Mouse (Mus musculus) C2C12 (cell line): ENCODE results near the gene Usp49.

Experiments used
- CTCF ChIP-seq: IDR thresholded peaks from one replicate; pipeline ENCODE4 v1.5.1; 2011; ENCODE audit not compliant: control insufficient read depth, insufficient read depth, insufficient read length
- FOSL1 ChIP-seq: IDR thresholded peaks from one replicate; pipeline ENCODE4 v1.8.0; 2011; ENCODE audit warnings: mild to moderate bottlenecking, low read length; ENCODE audit not compliant: poor library complexity, insufficient read depth, severe bottlenecking
- MAX ChIP-seq: IDR thresholded peaks from one replicate; pipeline ENCODE4 v1.6.1; 2011; ENCODE audit warnings: mild to moderate bottlenecking, control low read depth
- MYOD1 ChIP-seq: IDR thresholded peaks from one replicate; pipeline ENCODE4 v1.6.1; 2011; ENCODE audit warnings: low read depth; ENCODE audit not compliant: control insufficient read depth, insufficient read length
- MYOG ChIP-seq: IDR thresholded peaks from one replicate; pipeline ENCODE4 v1.6.1; 2011; ENCODE audit not compliant: control insufficient read depth, insufficient read length; ENCODE audit errors: extremely low read depth
- USF1 ChIP-seq: IDR thresholded peaks from one replicate; pipeline ENCODE4 v1.6.1; 2011; ENCODE audit warnings: low read depth, mild to moderate bottlenecking, control low read depth, moderate library complexity

GRCm38 (mm10) chr17:47698156-47698555 lies 67.7 kb downstream of the Usp49 start:
- TF ChIP-seq CTCF (no peak), MAX (no peak), MYOD1 (no peak), USF1 (no peak), FOSL1 (no peak), MYOG (no peak)
